Mouse (Mus musculus) ovary, postnatal 36 days (tissue): ENCODE measurements around the gene Gnl1.
A peak's percentile ranks its signal among the peaks of the same experiment; 100 is the strongest.
"Not testable (repeated sequence)": the region's sequence is repeated elsewhere in the genome, so short reads cannot be mapped to it uniquely, and the experiment has no call there.

ENCODE experiments used
- DNase-seq: peaks from one replicate; pipeline ENCODE4 v3.0.0; 2022; ENCODE audit warnings: low spot score, mixed read lengths

Gene Gnl1

DNA sequence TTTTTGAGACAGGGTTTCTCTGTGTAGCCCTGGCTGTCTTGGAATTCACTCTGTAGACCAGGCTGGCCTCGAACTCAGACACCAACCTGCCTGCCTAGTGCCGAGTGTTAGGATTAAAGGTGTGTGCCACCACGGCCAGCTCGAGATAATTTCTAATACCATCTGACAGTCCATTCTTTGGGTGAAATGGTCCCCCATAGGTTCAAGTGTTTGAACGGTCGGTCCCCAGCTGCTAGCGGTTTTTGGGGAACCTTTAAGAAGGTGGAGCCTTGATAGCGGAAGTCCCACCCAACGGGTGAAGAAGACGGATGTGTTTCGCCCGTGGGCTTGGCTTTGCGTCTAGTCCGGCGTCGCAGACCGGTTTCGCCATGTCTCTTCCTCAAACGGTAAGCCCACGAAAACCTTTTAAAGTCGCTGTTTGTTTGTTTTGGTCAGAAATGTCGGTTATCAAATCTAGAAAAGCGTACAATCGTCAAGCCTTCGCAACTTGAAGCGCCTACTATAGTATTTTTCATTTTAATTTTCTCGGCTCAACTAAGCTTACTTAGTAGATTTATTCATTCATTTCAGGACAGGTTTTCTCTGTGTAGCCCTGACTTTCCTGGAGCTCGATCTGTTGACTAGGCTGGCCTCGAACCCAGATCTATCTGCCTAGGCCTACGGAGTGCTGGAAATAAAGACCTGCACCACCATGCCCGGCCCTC is 14.7 kb downstream of the Gnl1 start:
- DNase-seq = peak; percentile 73

- no peak for DNase-seq
Measured at GRCm38 (mm10) chr17:35994879-35995240, 15.2 kb downstream of the Gnl1 start.

DNA sequence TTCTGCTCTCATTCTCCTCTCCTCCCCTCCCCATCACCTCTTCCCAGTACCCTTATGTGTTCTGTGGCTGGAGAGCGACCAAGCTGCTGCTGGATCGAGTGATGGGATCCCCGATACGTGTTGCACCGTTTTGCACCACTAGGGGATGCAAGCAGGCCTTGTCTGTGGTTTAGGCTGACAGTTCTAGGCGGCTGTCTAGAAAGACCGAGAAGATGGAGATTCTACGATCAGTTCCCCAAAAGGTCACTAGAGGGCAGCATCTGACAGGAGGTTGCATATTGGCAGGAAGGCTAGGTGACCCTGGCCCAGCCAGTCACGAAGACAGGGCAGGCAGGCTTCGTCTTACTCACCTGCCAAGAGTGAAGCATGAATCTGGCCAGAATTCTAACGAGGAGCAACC is 17.3 kb downstream of the Gnl1 start:
- peak; percentile 89 for DNase-seq

DNA sequence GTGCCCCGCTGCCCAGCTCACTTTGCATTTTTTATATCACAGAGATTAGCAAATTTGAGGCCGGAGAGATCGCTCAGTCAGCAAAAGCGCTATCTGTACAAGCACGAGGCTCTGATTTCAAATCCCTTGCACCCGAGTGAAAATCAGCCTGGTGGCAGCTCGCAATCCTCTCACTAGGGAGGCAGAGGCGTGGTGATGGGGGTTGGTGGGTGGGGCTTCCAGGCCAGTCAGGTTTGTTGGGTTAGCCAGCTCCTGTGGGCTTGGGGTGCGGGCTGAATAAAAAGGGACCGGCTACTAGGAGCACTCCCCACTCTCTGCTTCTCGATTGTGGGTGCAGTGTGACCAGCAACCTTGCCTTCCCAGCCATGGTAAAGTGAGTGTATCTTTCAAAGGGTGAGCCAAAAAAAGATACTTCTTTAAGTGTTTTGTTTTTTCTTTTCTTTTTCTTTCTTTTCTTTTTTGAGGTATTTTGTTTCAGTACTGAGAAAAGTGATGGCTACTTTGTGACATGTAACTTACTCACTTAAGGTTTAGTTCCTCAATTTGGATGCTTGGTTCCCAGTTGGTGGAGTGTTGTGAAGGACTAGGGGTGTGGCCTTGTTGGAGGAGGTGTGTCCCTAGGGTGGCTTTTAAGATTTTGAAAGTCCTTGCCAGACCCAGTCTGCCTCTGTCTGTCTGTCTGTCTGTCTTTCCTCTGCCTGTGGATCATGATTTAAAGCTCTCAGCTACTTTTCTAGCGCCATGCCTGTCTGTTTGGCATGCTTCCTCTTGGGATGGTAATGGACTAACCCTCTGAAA is 18.3 kb downstream of the Gnl1 start:
- no peak for DNase-seq

DNA sequence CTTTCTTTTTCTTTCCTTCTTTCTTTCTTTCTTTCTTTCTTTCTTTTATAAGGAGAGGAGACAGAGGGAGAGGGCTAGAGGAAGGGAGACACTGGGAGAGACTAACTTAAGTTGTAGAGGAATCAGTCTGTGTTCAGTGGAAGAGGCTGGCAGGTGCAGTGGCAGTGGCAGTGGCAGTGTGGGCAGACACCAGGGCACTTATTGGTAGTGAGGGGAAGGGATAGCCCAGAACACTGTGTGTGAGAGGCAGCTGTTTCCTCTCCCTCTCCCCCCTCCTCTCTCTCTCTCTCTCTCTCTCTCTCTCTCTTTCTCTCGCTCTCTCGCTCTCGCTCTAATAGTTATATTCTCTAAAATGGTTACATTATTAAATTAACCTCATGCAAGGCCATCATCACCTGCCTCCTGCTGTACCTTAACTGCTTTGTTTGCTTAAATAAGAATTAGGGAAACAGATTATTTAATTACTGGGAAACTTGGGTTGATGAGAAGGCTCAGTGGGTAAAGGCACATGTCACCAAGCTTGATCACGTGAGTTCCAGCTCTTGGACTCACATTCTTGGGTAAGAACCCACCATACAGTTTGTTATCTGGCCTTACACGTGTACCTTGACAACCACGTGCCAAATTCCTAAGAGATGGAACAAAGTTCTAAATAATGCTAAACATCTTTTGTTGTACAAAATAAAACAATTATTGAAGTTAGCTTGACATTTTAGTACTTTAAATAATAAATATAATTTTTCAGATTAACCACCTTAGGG is 19.1 kb downstream of the Gnl1 start:
- DNase-seq = no peak

DNA sequence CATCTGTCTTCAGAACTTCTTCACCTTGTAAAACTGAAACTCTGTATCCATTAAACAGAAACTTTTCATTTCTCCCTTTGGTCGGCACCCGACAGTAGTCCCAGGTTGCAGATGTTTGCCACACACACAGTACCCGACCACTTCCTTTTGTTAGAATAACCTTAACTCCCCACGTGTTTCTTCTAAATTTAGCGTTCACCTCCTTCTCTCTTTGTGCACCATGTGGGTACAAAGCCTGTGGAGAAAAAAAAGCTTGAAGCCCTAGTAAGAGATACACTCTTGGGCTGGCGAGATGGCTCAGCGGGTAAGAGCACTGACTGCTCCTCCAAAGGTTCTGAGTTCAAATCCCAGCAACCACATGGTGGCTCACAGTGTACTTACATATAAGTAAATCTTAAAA is 19.7 kb downstream of the Gnl1 start:
- DNase-seq = no peak

DNA sequence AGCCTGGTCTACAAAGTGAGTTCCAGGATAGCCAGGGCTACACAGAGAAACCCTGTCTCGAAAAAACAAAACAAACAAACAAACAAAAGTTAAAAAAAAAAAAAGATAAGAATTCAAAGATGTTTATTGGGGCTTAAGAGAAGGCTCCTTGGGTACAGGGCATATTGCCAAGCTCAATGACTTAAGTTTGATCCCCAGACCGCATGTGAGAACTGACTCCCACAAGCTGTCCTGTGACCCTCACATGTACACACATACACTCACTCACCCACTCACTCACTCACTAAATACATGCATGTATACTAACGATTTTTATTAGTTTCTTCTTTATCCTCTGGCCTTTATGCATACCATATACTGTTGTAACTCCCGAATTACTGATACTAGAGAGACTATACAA is 20.7 kb downstream of the Gnl1 start:
- DNase-seq = no peak

DNA sequence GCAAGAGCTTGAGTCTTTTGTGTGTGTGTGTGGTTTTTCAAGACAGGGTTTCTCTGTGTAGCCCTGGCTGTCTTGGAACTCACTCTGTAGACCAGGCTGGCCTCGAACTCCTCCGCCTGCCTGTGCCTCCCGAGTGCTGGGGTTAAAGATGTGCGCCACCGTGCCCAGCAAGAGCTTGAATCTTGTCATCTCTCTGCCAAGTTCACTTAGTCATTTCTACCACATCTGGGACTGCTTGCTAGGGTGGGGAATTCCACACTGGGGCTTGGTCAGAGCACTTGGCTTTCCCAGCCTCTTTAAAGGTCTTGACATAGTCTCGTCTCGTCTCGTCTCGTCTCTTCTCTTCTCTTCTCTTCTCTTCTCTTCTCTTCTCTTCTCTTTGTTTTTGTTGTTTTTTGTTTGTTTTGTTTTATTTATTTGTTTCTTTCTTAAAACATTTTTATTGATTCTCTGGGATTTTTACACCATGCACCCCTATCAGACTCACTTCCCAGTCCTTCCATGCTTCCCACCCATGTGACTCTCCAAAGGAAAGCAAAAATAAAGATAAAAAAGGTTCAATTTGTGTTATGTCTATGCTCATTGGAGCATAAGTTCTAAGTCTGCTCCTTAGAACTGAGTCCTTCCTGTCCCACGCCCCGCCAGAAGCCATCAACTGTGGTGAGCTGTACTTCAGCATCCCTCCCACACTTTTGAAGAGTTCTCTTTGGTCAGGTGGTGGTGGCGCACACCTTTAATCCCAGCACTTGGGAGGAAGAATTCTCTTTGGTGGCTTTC is 21.7 kb downstream of the Gnl1 start:
- DNase-seq = no peak

DNA sequence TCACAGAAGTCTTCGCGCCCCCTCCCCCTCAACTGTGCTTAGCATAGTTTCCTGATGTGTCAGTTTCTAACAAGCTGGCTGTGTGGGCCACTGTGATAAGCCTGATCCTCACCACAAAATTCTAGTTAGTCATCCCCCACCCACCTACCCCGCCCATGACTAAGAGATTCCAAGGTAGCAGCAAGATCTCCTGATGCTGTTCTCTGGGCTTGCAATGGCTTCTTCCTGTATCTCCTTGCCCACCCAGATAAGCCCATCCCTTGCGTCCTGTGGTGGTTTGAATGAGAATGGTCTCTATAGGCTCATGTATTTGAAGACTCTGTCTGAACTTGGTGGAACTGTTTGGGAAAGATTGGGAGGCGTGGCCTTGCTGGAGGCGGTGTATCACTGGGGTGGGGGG is 22.3 kb downstream of the Gnl1 start:
- no peak for DNase-seq

DNA sequence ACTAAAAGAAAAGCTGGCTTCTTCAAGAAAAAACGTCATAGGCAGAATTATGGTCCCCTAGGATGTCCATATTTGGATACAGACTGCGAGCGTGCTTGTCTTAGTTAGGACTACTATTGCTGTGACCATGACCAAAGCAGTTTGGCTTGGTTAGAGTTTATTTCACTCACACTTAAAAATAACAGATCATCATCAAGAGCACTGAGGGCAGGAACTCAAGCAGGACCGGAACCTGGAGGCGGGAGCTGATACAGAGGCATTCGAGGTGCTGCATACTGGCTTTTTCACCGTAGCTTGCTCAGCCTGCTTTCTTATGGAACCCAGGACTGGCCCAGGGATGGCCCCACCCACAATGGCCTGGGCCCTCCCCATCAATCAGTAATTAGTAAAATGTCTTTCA is 23.7 kb downstream of the Gnl1 start:
- no peak for DNase-seq

GRCm38 (mm10) chr17:36004409-36004808 is 24.8 kb downstream of the Gnl1 start:
- not testable (repeated sequence) for DNase-seq

DNA sequence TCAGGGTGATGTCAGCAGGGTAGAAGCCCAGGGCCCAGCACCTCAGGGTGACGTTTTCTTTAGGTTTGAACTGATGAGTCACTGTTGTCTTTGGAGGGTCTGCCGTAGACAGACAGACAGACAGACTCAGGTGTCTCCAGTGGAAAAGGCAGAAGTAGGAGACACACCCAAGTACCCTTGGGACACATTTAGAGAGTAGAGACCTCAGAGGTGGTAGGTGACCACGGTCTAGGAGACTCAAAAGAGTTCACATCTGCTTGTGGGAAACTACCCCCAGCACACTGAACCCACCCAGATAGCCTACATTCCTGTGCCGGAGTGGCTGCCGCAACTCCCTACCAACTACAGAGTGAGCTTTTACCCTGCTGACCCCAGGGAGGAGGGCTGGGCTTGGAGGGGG is 35.3 kb downstream of the Gnl1 start:
- DNase-seq = no peak

DNA sequence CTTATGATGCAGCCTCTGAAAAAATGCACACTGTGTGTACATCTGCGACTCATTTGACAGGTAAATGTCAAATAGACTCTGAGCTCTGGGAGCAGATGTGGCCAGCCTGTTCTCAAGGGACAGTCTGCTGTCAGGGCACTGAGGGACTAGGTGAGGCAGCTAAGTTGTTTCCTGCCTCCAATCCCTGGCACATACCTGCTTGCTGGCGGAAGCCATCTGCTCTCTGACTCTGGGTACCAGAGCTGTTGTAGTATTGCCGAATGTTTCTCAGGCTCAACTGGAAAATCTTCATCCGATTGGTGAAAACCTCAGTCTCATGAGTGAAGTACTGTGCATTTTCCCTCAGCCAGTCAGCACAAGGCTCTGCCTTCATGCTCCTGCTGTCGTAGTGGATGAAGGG is 37.4 kb downstream of the Gnl1 start:
- no peak for DNase-seq

GRCm38 (mm10) chr17:36018979-36019378 is 39.3 kb downstream of the Gnl1 start:
- no peak for DNase-seq

- no peak for DNase-seq
Measured at GRCm38 (mm10) chr17:36019519-36019918, 39.9 kb downstream of the Gnl1 start.

GRCm38 (mm10) chr17:36020191-36021073 is 40.8 kb downstream of the Gnl1 start, which contains the start of gene H2-T24:
H2-T24 (minus strand) TSS chr17:36020560.
- peak; percentile 63 for DNase-seq

GRCm38 (mm10) chr17:36021309-36021708 is 41.7 kb downstream of the Gnl1 start:
- no peak for DNase-seq

GRCm38 (mm10) chr17:36022098-36022497 is 42.4 kb downstream of the Gnl1 start:
- DNase-seq = no peak

DNA sequence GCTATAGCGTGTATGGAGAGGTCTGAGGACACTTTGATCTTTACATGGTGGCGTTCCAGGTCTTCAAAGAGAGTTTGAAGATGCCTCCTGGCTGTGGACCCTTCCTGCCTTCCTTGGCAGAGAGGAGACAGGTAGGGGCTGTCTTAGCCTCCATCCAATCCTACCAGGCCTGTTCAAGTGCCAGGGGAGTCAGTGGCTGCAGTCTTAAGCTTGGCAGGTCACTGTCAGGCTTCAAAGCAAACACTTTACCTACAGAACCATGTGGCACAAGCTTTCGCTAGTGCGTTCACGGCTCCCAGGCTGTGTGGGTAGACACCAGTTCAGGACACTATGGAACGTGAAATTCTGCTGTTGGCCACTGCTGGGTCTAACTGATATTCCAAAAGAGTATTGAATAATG is 43.3 kb downstream of the Gnl1 start:
- no peak for DNase-seq

GRCm38 (mm10) chr17:36023710-36024654 is 44.3 kb downstream of the Gnl1 start:
- no peak for DNase-seq
